Mouse (Mus musculus) embryonic fibroblast, embryonic 13.5 days (primary cell): ENCODE measurements around the gene Mmp27. TPM values are rescaled to one million over a fixed set of nuclear protein-coding genes. Genes with fewer than 3 reads are reported as not detected.

ENCODE experiments used
- H3K27ac ChIP-seq: 2 replicates; pipeline ENCODE4 v1.5.1; 2012; ENCODE audit warnings: low read length, control low read depth, inconsistent platforms; ENCODE audit not compliant: insufficient read depth
- H3K4me1 ChIP-seq: 2 replicates; pipeline ENCODE4 v1.6.1; 2011; ENCODE audit warnings: low read length; ENCODE audit not compliant: control insufficient read depth, insufficient read depth
- H3K4me3 ChIP-seq: 2 replicates; pipeline ENCODE4 v1.5.1; 2011; ENCODE audit warnings: mild to moderate bottlenecking, control low read depth, low read length; ENCODE audit not compliant: insufficient read depth
- CTCF ChIP-seq: IDR thresholded peaks from 2 replicates; pipeline ENCODE4 v1.5.1; 2011; ENCODE audit warnings: mild to moderate bottlenecking, control low read depth, low read length, moderate library complexity, borderline replicate concordance; ENCODE audit not compliant: insufficient read depth
- POLR2A ChIP-seq: IDR thresholded peaks from 2 replicates; pipeline ENCODE4 v1.6.1; 2011; ENCODE audit warnings: low read depth, mild to moderate bottlenecking, control low read depth, low read length, moderate library complexity
- polyA plus RNA-seq: library from polyadenylated mRNA; stranded (reverse); fragments of >200 nt; gene quantifications from 2 replicates; pipeline ENCODE4 v1.2.4, GENCODE M21; 2011; ENCODE audit warnings: low read depth; ENCODE audit not compliant: missing spikeins, insufficient read length

Gene Mmp27
- not detected in 2 replicates for polyA plus RNA-seq

DNA sequence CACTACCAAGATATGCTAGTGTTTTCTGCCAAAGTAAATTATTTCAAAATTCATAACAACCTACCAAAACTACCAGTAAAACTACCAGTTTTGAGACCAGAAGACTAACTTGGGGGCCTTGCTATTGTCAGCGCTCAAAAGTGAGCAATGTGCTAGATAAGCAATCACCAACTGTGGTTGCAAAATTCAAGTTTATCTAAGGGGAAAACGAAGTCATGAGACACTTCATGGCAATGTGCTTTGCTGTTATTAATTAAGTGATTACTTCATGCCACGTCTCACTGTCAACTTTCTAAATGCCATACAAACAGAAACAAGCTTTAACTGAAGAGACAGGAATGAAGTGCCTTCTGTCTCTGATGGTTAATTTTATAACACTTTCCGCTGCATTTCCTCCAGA, at the start of gene Mmp27:
TSS of gene Mmp27 (plus strand) at position 235 of the 400 bp plus-strand sequence.
- no peak for TF ChIP-seq POLR2A
- TF ChIP-seq CTCF: no peak
- peak within 1 kb of the TSS; percentile 39; the same call in 1 of the 2 replicates for H3K27ac ChIP-seq
- no peak within 1 kb of the TSS for H3K4me3 ChIP-seq
- H3K4me1 ChIP-seq: peaks cover 12% of the 10 kb centered on the region

DNA sequence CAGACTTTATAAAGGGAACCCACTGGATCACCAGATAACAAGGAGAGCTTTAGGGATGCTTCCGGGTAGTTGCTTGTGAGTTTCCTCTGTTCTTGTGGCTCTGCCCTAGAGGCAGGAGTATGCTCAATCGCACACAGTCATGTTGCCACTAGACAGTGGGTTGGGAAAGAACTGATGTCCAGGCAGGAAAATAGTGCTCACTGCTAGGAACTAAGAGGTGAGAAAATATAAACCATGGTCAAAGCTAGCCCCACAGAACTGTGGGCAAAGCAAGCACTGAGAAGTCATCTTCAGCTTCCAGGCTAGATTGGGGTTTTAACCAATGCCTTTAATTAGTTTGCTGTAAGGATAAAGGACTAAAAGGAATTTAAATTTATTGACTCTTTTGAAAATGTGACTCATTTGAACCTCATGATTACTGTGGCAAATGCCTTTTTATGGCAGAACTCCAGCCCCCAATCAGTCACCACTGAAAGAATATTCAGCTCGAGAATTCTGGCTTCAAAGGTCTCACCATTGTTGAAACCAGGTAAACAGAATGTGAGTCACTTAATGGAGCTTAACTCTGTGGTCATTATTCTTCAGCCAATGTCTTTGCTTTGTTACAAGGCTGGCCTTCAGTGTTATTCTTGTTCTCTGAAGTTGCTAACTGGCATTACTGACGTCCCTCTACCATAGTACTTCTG, 44.8 kb upstream of the Mmp27 start:
- no peak overlapping the region for H3K27ac ChIP-seq
- TF ChIP-seq POLR2A (no peak), CTCF (no peak)
- no peaks in the 10 kb centered on the region for H3K4me1 ChIP-seq
- H3K4me3 ChIP-seq: no peak overlapping the region

DNA sequence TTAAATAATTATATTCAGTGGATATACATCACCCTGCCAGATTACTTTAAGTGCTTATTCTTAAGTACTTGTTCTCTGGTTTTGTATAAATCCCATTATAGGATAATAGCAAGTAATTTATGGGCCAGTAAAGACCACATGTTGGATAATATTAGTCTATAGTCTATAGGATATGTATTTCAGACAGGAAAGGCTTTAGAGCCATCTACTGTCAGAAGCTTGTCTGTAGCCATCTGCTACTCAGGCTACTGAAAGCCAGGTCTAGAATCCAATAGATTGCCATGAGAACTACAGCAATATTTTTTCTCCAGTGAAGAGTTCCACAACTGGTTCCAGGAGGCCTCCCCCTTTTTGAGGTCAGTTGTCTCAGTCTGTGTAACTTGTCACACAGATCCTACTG, 28.4 kb upstream of the Mmp27 start:
- no peak overlapping the region for H3K4me3 ChIP-seq
- H3K27ac ChIP-seq: no peak overlapping the region
- peaks cover 8% of the 10 kb centered on the region for H3K4me1 ChIP-seq
- TF ChIP-seq POLR2A (no peak), CTCF (no peak)

DNA sequence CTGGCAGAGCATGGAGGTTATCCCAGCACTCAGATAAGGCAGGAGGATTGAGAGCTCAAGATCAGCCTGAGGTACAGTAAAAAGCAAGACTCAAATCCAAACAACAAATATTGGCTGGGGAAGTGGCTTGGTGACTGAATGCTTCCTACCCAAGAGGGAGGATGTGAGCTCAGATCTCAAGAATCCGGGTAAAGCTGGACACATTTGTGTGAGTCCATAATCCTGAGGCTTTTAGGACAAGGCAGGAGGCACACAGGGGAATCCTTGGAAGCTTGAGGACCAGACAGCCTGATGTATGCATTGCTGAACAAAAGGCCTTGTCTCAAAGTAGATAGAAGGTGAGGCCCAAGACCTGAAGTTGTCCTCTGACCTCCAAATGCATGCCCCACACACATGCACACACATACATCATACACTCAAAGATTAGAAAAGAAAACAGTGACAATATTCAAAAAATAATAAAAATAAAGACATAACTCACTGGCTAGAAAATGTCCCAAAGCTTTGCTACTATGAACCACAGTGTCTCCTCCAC, 26.2 kb upstream of the Mmp27 start:
- H3K27ac ChIP-seq: no peak overlapping the region
- peaks cover 8% of the 10 kb centered on the region for H3K4me1 ChIP-seq
- H3K4me3 ChIP-seq: no peak overlapping the region
- TF ChIP-seq POLR2A (no peak), CTCF (no peak)

DNA sequence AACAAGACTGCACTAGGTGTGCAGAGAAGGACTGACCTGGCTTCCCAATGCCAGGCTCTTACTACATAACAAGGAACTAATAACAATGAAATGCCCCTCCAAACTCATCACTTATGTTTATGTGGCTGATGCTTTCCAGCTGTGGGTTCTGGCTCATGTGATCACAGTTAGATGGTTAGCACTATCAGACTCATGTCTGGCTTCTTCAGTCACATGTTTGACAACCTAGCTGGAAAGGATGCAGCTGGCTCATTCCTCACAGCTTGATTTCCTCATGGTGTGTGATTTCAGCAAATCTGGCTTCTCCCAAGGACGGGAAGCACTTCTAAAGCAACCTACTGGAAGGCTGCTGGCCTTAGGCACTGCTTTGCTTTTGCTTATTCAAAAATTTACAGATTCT, 25.7 kb upstream of the Mmp27 start:
- TF ChIP-seq POLR2A (no peak), CTCF (no peak)
- H3K4me3 ChIP-seq: no peak overlapping the region
- H3K4me1 ChIP-seq: peaks cover 8% of the 10 kb centered on the region
- H3K27ac ChIP-seq: no peak overlapping the region

DNA sequence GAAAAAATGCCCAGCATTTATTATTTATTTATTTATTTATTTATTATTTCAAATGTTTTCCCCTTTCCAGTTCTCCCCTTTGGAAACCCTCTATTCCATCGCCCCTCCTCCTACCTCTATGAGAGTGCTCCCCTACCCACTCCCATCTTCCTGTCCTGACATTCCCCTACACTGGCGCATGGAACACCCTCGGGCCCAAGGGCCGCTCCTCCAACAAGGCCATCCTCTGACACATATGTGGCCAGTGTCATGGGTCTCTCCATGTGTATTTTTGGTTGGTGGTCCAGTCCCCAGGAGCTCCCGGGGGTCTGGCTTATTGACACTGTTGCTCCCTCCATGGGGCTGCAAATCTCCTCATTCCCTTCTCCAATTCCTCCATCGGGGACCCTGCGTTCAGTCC, 25.3 kb upstream of the Mmp27 start:
- H3K27ac ChIP-seq: no peak overlapping the region
- TF ChIP-seq CTCF (no peak), POLR2A (no peak)

DNA sequence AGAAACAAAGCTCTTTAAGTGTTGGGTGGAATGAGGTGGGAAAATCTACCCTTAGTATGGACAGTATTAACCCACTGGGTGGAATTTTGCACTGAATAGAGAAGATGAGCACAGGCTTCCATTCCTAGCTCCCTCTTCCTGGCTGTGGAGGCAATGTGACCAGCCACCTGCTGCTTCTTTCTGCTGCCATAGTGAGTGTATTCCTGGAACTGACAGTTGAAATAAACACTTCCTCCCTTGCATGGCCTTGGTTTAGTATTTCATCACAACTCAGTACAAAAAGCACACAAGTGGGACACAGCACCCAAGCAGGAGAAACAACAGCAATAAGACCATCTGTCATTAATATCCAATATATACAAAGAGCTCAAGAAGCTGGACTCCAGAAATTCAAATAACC, 19.3 kb upstream of the Mmp27 start:
- no peak for TF ChIP-seq POLR2A
- TF ChIP-seq CTCF: no peak
- no peaks in the 10 kb centered on the region for H3K4me1 ChIP-seq
- H3K27ac ChIP-seq: no peak overlapping the region
- no peak overlapping the region for H3K4me3 ChIP-seq

More for the DNA sequence above, 25.3 kb upstream of the Mmp27 start:
- Histone ChIP-seq H3K4me1 (peaks cover 8% of the 10 kb centered on the region), H3K4me3 (no peak overlapping the region)

DNA sequence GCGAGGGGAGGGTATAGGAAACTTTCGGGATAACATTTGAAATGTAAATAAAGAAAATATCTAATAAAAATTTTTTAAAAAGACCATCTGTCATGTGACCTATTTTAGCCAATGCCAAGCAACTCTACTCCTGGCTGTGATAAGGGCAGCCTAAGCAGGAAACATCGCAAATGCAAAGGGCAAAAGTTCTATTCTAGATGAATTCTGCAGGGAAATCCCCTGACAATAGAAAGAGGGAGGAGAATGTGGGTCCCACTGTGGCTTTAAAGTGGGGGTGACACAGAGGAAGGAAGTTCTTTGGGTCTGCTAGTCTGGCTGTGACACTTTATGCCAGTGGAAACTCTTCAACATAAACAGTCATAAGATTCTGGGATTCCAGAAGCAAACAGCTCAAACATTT, 17.7 kb upstream of the Mmp27 start:
- H3K4me1 ChIP-seq: no peaks in the 10 kb centered on the region
- no peak overlapping the region for H3K27ac ChIP-seq
- no peak overlapping the region for H3K4me3 ChIP-seq
- no peak for TF ChIP-seq CTCF
- no peak for TF ChIP-seq POLR2A

DNA sequence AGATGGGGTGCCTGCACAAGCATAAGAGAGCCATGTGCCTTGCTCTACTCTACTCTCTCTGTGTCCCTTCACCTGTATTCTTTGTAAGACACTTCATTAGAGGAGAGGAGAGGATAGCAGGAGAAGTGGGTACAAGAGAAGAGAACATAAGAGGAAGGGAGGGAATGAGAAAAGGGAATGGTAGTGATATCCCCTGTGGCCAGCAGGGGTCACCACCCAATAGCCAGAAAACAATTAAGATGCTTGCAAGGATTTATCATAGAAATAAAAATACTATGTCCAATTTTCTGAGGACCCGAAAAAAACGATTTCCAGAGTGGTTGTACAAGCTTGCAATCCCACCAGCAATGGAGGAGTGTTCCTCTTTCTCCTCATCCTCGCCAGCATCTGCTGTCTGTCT, 16.8 kb upstream of the Mmp27 start:
- no peak overlapping the region for H3K27ac ChIP-seq
- TF ChIP-seq CTCF: no peak
- TF ChIP-seq POLR2A: no peak
- H3K4me3 ChIP-seq: no peak overlapping the region
- H3K4me1 ChIP-seq: no peaks in the 10 kb centered on the region

DNA sequence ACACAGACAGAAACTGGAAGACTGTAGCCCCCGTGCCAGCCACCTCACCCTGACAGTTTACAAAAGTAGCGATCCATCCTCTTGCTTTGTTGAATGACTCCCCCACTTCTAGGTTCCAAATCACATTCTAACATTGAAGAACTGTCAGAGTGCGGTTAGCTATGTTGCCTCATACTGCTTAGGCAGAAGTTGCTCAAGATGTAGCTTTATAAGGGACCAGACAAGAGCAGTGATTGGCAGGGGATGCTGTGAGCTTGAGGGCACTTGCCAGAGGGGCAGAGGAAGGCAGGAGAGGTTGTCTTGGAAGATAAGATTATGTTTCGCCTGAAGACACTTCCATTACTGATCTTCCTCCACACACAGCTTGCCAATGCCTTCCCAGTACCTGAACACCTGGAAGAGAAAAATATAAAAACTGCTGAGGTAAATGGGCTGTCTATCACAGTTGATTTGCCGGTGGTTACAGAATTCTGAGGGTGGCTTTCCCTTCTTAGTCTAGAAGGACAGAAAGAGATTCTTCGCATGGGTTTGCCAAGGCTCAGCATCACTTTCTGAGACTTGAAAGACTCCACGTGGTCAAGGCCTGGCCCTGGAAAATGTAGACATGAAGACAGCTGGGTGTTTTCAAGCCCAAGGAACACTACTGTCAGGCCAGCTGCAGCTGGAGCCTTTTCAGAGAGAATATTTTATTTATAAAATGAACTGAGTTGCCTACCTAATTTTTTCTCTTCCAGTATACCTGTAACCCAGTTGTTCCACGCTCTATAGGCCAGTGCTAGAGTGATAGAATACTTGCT, 12.8 kb upstream of the Mmp27 start, which contains the start of gene Mmp8:
TSS of gene Mmp8 (plus strand) at position 236 of the 797 bp plus-strand sequence.
- H3K4me1 ChIP-seq: no peaks in the 10 kb centered on the region
- no peak within 1 kb of the TSS for H3K27ac ChIP-seq
- H3K4me3 ChIP-seq: no peak within 1 kb of the TSS
- TF ChIP-seq CTCF (no peak), POLR2A (no peak)
